Mouse (Mus musculus) heart, adult 2 months (tissue): Measurements from ENCODE around the gene Tex45. TPM values are rescaled to one million over a fixed set of nuclear protein-coding genes. Genes with fewer than 3 reads are reported as not detected.

ENCODE experiments used
- DNase-seq, 2 experiments: peaks; one replicate each; pipeline ENCODE4 v3.0.0; 2021
- H3K27ac ChIP-seq: fragments of 200-600 bp; 2 replicates; pipeline ENCODE4 v1.8.1; 2022
- H3K27me3 ChIP-seq: fragments of 200-500 bp; 2 replicates; pipeline ENCODE4 v1.6.1; 2012; ENCODE audit warnings: mild to moderate bottlenecking, low read length, inconsistent platforms, mixed read lengths; ENCODE audit not compliant: control insufficient read depth, insufficient read depth
- H3K36me3 ChIP-seq: fragments of 200-500 bp; 2 replicates; pipeline ENCODE4 v1.6.1; 2012; ENCODE audit warnings: low read length, inconsistent platforms; ENCODE audit not compliant: control insufficient read depth, insufficient read depth
- H3K4me1 ChIP-seq: fragments of 200-500 bp; 2 replicates; pipeline ENCODE4 v1.6.1; 2011; ENCODE audit warnings: low read length; ENCODE audit not compliant: control insufficient read depth, insufficient read depth
- H3K4me3 ChIP-seq: fragments of 200-600 bp; 2 replicates; pipeline ENCODE4 v1.8.1; 2022
- H3K79me2 ChIP-seq: fragments of 200-500 bp; replicated peaks from 2 replicates; pipeline ENCODE4 v1.6.1; 2012; ENCODE audit warnings: mild to moderate bottlenecking, inconsistent platforms, low read length, moderate library complexity, mixed read lengths; ENCODE audit not compliant: control insufficient read depth, insufficient read depth
- H3K9ac ChIP-seq: fragments of 200-500 bp; 2 replicates; pipeline ENCODE4 v1.6.1; 2012; ENCODE audit warnings: low read depth, mild to moderate bottlenecking, control low read depth, inconsistent platforms, low read length, mixed read lengths
- CTCF ChIP-seq: fragments of 200-600 bp; IDR thresholded peaks from 2 replicates; pipeline ENCODE4 v1.8.1; 2022; ENCODE audit warnings: antibody characterized with exemption, mild to moderate bottlenecking, moderate library complexity
- EP300 ChIP-seq: fragments of 200-500 bp; IDR thresholded peaks from 2 replicates; pipeline ENCODE4 v1.6.1; 2011; ENCODE audit warnings: low read depth, low read length, control low read depth; ENCODE audit not compliant: insufficient read depth
- POLR2A ChIP-seq: fragments of 200-500 bp; IDR thresholded peaks from 2 replicates; pipeline ENCODE4 v1.6.1; 2011; ENCODE audit warnings: mild to moderate bottlenecking, low read depth, low read length, control low read depth; ENCODE audit not compliant: insufficient read depth
- WGBS: fragments of 180-500 bp; shearing (Covaris S2); methylation state at CpG from one replicate; pipeline ENCODE4 v1.1.7; 2018; 5-methylcytosine and 5-hydroxymethylcytosine counted together
- intact Hi-C: fragments of 180-260 bp; cut with DNase I; formaldehyde crosslinking; loops from one replicate; pipeline ENCODE4 v1.15.1; 2025
- long read RNA-seq: library from polyadenylated mRNA; stranded (forward); transcript quantifications from one replicate; pipeline ENCODE4 v2.0.0, GENCODE M21; 2021
- polyA plus RNA-seq: library from polyadenylated mRNA; depleted of rRNA; stranded (reverse); fragments of >200 nt; gene quantifications from 2 replicates; pipeline ENCODE4 v1.2.3, GENCODE M21; 2012; rRNA removed
- total RNA-seq, 2 experiments: library from RNA; stranded (reverse); gene quantifications; 2 replicates each; pipeline ENCODE4 v1.2.3; 2021

Gene Tex45
- total RNA-seq (under 1 TPM in 1 of 2 experiments, not detected in 1; 0.14 TPM), polyA plus RNA-seq (0.12 TPM in 1 of 2 replicates, not detected in the other)
- long read RNA-seq: 0 reads

DNA sequence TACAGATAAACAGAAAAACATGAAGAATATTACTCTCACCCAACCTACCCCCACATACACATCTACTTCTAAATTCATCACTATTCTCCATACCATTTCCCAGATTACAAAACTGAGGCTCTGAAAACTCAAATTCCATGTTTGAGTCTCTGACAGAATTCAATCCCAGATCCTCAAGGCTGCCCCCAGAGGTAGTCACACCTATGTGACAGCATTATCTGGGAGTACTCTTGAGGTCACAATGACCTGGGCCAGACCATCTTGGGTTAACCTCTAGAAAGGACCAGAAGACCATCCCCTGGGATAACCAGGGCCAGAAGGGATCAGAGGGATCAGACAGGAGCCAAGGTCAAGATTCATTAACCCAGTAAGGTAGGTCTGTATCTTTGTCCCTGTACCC lies at the start of gene Tex45:
Gene Tex45 (plus strand): TSS at position 301 of the 400 bp plus-strand sequence.
- TF ChIP-seq CTCF (no peak), EP300 (no peak), POLR2A (no peak)
- no peaks in the 10 kb centered on the region for H3K27me3 ChIP-seq
- no peak within 1 kb of the TSS for H3K9ac ChIP-seq
- intact Hi-C loops: no loop called here
- H3K4me3 ChIP-seq: no peak within 1 kb of the TSS
- no peaks in the 10 kb centered on the region for H3K4me1 ChIP-seq
- H3K79me2 ChIP-seq: no peaks in the 10 kb centered on the region
- no peak for DNase-seq
- H3K36me3 ChIP-seq: no peaks in the 10 kb centered on the region
- no peak within 1 kb of the TSS for H3K27ac ChIP-seq

DNA sequence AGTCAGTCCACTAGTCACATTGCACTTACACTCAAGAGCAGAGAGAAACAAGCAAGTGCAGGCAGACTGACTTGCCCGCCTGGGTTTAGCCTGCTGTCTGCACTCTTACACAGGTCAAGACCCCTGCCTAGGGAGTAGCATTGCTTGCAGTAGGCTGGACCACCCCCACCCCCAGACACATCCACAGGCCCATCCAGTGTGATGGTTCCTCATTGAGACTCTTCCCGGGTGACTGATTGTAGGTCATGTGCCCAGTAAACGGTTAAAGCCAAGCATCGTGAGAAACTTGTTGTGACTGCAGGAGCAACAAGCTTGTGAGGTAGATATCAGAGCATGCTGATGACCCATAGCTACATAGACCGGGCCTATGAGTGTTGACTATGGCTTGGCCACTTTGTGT lies 49.2 kb upstream of the Tex45 start:
- Histone ChIP-seq H3K27ac (no peak overlapping the region), H3K4me1 (peaks cover 23% of the 10 kb centered on the region), H3K79me2 (peaks cover 3% of the 10 kb centered on the region; the same call in 1 of the 2 replicates), H3K27me3 (no peaks in the 10 kb centered on the region), H3K36me3 (peaks cover 7% of the 10 kb centered on the region), H3K9ac (no peak overlapping the region), H3K4me3 (no peak overlapping the region)
- no peak for TF ChIP-seq EP300
- no peak for TF ChIP-seq POLR2A
- no peak for TF ChIP-seq CTCF
- 89% methylated on average over 5 of the region's 5 CpGs for WGBS
- no peak for DNase-seq
- intact Hi-C loops: no loop called here

DNA sequence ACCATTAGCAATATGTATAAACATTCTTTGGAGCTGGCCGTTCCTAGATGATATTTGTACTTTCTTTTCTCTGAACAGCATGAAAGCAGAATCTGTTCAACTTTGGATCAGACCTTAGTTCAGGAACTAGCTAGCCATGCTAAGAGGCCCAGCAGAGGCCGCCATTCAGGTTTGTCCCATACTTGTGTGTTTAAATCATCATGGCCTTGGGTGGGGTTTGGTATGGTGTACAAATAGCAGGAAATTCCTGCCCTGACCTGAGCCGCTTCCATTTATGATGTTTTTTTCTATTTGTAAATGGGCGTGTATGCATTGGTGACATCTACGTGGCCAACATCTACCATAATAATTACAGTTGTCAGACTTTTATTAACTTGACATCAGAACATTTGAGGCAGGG lies 45.4 kb upstream of the Tex45 start:
- H3K27me3 ChIP-seq: no peaks in the 10 kb centered on the region
- H3K27ac ChIP-seq: peak overlapping the region; percentile 55
- H3K9ac ChIP-seq: no peak overlapping the region
- H3K4me3 ChIP-seq: no peak overlapping the region
- TF ChIP-seq EP300 (no peak), POLR2A (no peak), CTCF (peak; percentile 42)
- H3K79me2 ChIP-seq: 0 out of 2 replicates have a peak, but pooled peaks cover 1% of the 10 kb centered on the region
- intact Hi-C loops: no loop called here
- H3K4me1 ChIP-seq: peaks cover 7% of the 10 kb centered on the region
- peak in 1 of 2 experiments; percentile 24 for DNase-seq
- 60% methylated on average over 5 of the region's 5 CpGs for WGBS
- peaks cover 2% of the 10 kb centered on the region for H3K36me3 ChIP-seq

DNA sequence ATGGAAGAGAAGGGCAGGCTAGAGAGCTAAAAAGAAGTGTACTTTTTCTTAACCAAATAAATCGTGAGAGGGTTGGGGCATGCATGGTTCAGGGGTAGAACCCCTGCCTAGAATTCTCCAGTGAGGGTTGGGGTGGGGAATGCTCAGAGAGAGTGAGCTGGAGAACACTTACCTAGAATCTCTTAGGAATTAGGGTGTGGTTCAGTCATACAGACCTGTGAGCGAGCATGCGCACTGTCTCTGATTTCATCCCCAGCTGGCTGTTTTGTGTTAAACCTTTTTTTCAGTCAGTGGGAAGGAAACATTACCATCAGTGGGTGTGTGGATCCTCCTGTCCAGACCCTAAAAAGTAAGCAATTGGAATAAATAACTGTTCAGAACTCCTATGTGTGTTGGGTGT lies 44.5 kb upstream of the Tex45 start:
- no peaks in the 10 kb centered on the region for H3K27me3 ChIP-seq
- H3K4me1 ChIP-seq: peaks cover 5% of the 10 kb centered on the region
- TF ChIP-seq EP300 (no peak), POLR2A (no peak), CTCF (no peak)
- peak overlapping the region; percentile 55 for H3K27ac ChIP-seq
- 0 out of 2 replicates have a peak, but pooled peaks cover 1% of the 10 kb centered on the region for H3K79me2 ChIP-seq
- H3K4me3 ChIP-seq: no peak overlapping the region
- intact Hi-C loops: no loop called here
- 78% methylated on average over 3 of the region's 3 CpGs for WGBS
- no peak for DNase-seq
- no peak overlapping the region for H3K9ac ChIP-seq
- H3K36me3 ChIP-seq: peaks cover 2% of the 10 kb centered on the region

DNA sequence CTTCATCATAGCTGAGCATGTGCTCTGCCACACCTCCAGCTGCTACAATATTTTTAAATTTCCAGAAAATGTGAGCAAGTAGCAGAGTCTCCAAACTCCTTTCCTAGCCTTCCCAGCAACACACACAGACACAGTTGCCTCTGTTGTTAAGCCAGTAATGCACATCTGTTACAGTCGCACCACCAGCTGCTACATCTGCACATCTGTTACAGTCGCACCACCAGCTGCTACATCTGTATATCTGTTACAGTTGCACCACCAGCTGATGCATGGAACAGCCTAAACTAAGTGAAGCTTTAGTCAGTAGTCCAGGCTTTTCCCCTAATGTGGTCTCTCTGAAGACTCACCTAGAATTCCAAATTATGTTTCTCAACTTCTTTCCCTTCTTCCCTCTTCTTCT lies 42.2 kb upstream of the Tex45 start:
- TF ChIP-seq EP300 (no peak), CTCF (no peak), POLR2A (no peak)
- peaks cover 2% of the 10 kb centered on the region for H3K36me3 ChIP-seq
- no peak overlapping the region for H3K4me3 ChIP-seq
- peaks cover 5% of the 10 kb centered on the region for H3K4me1 ChIP-seq
- no peak for DNase-seq
- WGBS: 83% methylated on average over 2 of the region's 2 CpGs
- H3K27ac ChIP-seq: no peak overlapping the region
- intact Hi-C loops: loop anchor here (2.0 kb wide), 1 partner anchor 36 kb away; the partner anchor contains the start of gene Arhgef18
- H3K9ac ChIP-seq: no peak overlapping the region
- no peaks in the 10 kb centered on the region for H3K79me2 ChIP-seq
- H3K27me3 ChIP-seq: no peaks in the 10 kb centered on the region

DNA sequence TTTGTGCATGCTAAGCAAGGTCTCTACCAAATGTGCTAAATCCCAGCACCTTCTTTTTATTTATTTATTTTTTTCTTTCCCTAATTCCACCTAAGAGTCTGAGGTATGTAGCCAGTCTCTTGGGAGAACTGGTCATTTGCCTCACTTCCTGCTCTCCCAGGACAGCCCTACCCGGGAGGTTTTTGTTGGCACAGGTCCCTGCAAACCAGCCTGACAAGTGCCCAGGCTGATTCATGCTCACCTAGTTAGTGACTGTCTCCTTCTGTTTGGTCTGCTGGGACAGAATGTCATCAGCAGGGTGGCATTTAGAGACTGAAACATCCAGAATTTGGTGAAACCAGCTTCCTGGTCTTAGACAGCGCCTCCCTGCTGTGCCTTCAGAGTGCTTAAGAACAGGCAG lies 40.7 kb upstream of the Tex45 start:
- TF ChIP-seq EP300 (no peak), CTCF (no peak), POLR2A (no peak)
- no peaks in the 10 kb centered on the region for H3K79me2 ChIP-seq
- 46% methylated on average over 2 of the region's 2 CpGs for WGBS
- H3K9ac ChIP-seq: no peak overlapping the region
- no peak overlapping the region for H3K4me3 ChIP-seq
- no peak overlapping the region for H3K27ac ChIP-seq
- intact Hi-C loops: loop anchor here (2.0 kb wide), 1 partner anchor 37 kb away; the partner anchor contains the start of gene Arhgef18
- DNase-seq: peak; percentile 44 to 54
- peaks cover 5% of the 10 kb centered on the region for H3K4me1 ChIP-seq
- H3K36me3 ChIP-seq: peaks cover 2% of the 10 kb centered on the region
- no peaks in the 10 kb centered on the region for H3K27me3 ChIP-seq
